Mouse (Mus musculus) heart, adult 2 months (tissue): Measurements from ENCODE around the gene Med13l. TPM values are rescaled to one million over a fixed set of nuclear protein-coding genes. Genes with fewer than 3 reads are reported as not detected.

ENCODE experiments used
- DNase-seq, 2 experiments: peaks; one replicate each; pipeline ENCODE4 v3.0.0; 2021
- H3K27ac ChIP-seq: fragments of 200-600 bp; 2 replicates; pipeline ENCODE4 v1.8.1; 2022
- H3K27me3 ChIP-seq: fragments of 200-500 bp; 2 replicates; pipeline ENCODE4 v1.6.1; 2012; ENCODE audit warnings: mild to moderate bottlenecking, low read length, inconsistent platforms, mixed read lengths; ENCODE audit not compliant: control insufficient read depth, insufficient read depth
- H3K36me3 ChIP-seq: fragments of 200-500 bp; 2 replicates; pipeline ENCODE4 v1.6.1; 2012; ENCODE audit warnings: low read length, inconsistent platforms; ENCODE audit not compliant: control insufficient read depth, insufficient read depth
- H3K4me1 ChIP-seq: fragments of 200-500 bp; 2 replicates; pipeline ENCODE4 v1.6.1; 2011; ENCODE audit warnings: low read length; ENCODE audit not compliant: control insufficient read depth, insufficient read depth
- H3K4me3 ChIP-seq: fragments of 200-600 bp; 2 replicates; pipeline ENCODE4 v1.8.1; 2022
- H3K79me2 ChIP-seq: fragments of 200-500 bp; replicated peaks from 2 replicates; pipeline ENCODE4 v1.6.1; 2012; ENCODE audit warnings: mild to moderate bottlenecking, inconsistent platforms, low read length, moderate library complexity, mixed read lengths; ENCODE audit not compliant: control insufficient read depth, insufficient read depth
- H3K9ac ChIP-seq: fragments of 200-500 bp; 2 replicates; pipeline ENCODE4 v1.6.1; 2012; ENCODE audit warnings: low read depth, mild to moderate bottlenecking, control low read depth, inconsistent platforms, low read length, mixed read lengths
- CTCF ChIP-seq: fragments of 200-600 bp; IDR thresholded peaks from 2 replicates; pipeline ENCODE4 v1.8.1; 2022; ENCODE audit warnings: antibody characterized with exemption, mild to moderate bottlenecking, moderate library complexity
- EP300 ChIP-seq: fragments of 200-500 bp; IDR thresholded peaks from 2 replicates; pipeline ENCODE4 v1.6.1; 2011; ENCODE audit warnings: low read depth, low read length, control low read depth; ENCODE audit not compliant: insufficient read depth
- POLR2A ChIP-seq: fragments of 200-500 bp; IDR thresholded peaks from 2 replicates; pipeline ENCODE4 v1.6.1; 2011; ENCODE audit warnings: mild to moderate bottlenecking, low read depth, low read length, control low read depth; ENCODE audit not compliant: insufficient read depth
- WGBS: fragments of 180-500 bp; shearing (Covaris S2); methylation state at CpG from one replicate; pipeline ENCODE4 v1.1.7; 2018; 5-methylcytosine and 5-hydroxymethylcytosine counted together
- intact Hi-C: fragments of 180-260 bp; cut with DNase I; formaldehyde crosslinking; loops from one replicate; pipeline ENCODE4 v1.15.1; 2025
- polyA plus RNA-seq: library from polyadenylated mRNA; depleted of rRNA; stranded (reverse); fragments of >200 nt; gene quantifications from 2 replicates; pipeline ENCODE4 v1.2.3, GENCODE M21; 2012
- total RNA-seq, 2 experiments: library from RNA; stranded (reverse); gene quantifications; 2 replicates each; pipeline ENCODE4 v1.2.3; 2021

Gene Med13l
- total and polyA plus RNA-seq, 3 experiments: 11.0 to 30.8 (median 29.9) TPM

GRCm38 (mm10) chr5:118680853-118681252, 120.4 kb downstream of the Med13l start:
- H3K9ac ChIP-seq: no peak overlapping the region
- intact Hi-C loops: no loop called here
- no peaks in the 10 kb centered on the region for H3K27me3 ChIP-seq
- H3K36me3 ChIP-seq: no peaks in the 10 kb centered on the region
- no peak for TF ChIP-seq CTCF
- 0 out of 2 replicates have a peak, but pooled peaks have one; percentile 24 for TF ChIP-seq EP300
- peaks cover 12% of the 10 kb centered on the region for H3K4me1 ChIP-seq
- H3K4me3 ChIP-seq: no peak overlapping the region
- 57% methylated on average over 13 of the region's 13 CpGs for WGBS
- no peak overlapping the region for H3K27ac ChIP-seq
- H3K79me2 ChIP-seq: no peaks in the 10 kb centered on the region
- DNase-seq: peak in 1 of 2 experiments; percentile 65

- H3K27ac ChIP-seq: no peak overlapping the region
- peaks cover 5% of the 10 kb centered on the region for H3K4me1 ChIP-seq
- intact Hi-C loops: no loop called here
- no peak for DNase-seq
- 91% methylated on average over 6 of the region's 6 CpGs for WGBS
- H3K4me3 ChIP-seq: no peak overlapping the region
- no peaks in the 10 kb centered on the region for H3K27me3 ChIP-seq
- no peaks in the 10 kb centered on the region for H3K79me2 ChIP-seq
- TF ChIP-seq CTCF (no peak), EP300 (no peak), POLR2A (no peak)
- no peaks in the 10 kb centered on the region for H3K36me3 ChIP-seq
- H3K9ac ChIP-seq: no peak overlapping the region
Observed at GRCm38 (mm10) chr5:118682007-118682406, 121.5 kb downstream of the Med13l start.

GRCm38 (mm10) chr5:118685145-118685544, 124.7 kb downstream of the Med13l start:
- no peak for TF ChIP-seq POLR2A
- TF ChIP-seq EP300: no peak
- TF ChIP-seq CTCF: no peak
- Histone ChIP-seq H3K27me3 (no peaks in the 10 kb centered on the region), H3K4me3 (no peak overlapping the region), H3K4me1 (peaks cover 2% of the 10 kb centered on the region; the same call in 1 of the 2 replicates), H3K36me3 (no peaks in the 10 kb centered on the region), H3K9ac (no peak overlapping the region), H3K79me2 (no peaks in the 10 kb centered on the region; the same call in 1 of the 2 replicates), H3K27ac (no peak overlapping the region)
- DNase-seq: no peak
- intact Hi-C loops: no loop called here
- WGBS: 83% methylated on average over 8 of the region's 8 CpGs

GRCm38 (mm10) chr5:118686021-118686420, 125.5 kb downstream of the Med13l start:
- Histone ChIP-seq H3K27ac (no peak overlapping the region), H3K27me3 (no peaks in the 10 kb centered on the region), H3K36me3 (no peaks in the 10 kb centered on the region), H3K9ac (no peak overlapping the region), H3K4me1 (no peaks in the 10 kb centered on the region), H3K4me3 (no peak overlapping the region), H3K79me2 (no peaks in the 10 kb centered on the region; the same call in 1 of the 2 replicates)
- no peak for DNase-seq
- 90% methylated on average over 4 of the region's 4 CpGs for WGBS
- TF ChIP-seq EP300 (no peak), POLR2A (no peak), CTCF (no peak)
- intact Hi-C loops: no loop called here

GRCm38 (mm10) chr5:118688886-118689835, 128.7 kb downstream of the Med13l start:
- H3K27ac ChIP-seq: no peak overlapping the region
- H3K4me3 ChIP-seq: no peak overlapping the region
- WGBS: 75% methylated on average over 15 of the region's 15 CpGs
- H3K9ac ChIP-seq: no peak overlapping the region
- intact Hi-C loops: no loop called here
- no peaks in the 10 kb centered on the region for H3K36me3 ChIP-seq
- TF ChIP-seq EP300 (no peak), POLR2A (no peak), CTCF (no peak)
- no peaks in the 10 kb centered on the region for H3K4me1 ChIP-seq
- DNase-seq: no peak
- H3K79me2 ChIP-seq: peaks cover 11% of the 10 kb centered on the region
- no peaks in the 10 kb centered on the region for H3K27me3 ChIP-seq
